ENCODE assay signal across 10 mouse cellular contexts in the genomic region with DNA sequence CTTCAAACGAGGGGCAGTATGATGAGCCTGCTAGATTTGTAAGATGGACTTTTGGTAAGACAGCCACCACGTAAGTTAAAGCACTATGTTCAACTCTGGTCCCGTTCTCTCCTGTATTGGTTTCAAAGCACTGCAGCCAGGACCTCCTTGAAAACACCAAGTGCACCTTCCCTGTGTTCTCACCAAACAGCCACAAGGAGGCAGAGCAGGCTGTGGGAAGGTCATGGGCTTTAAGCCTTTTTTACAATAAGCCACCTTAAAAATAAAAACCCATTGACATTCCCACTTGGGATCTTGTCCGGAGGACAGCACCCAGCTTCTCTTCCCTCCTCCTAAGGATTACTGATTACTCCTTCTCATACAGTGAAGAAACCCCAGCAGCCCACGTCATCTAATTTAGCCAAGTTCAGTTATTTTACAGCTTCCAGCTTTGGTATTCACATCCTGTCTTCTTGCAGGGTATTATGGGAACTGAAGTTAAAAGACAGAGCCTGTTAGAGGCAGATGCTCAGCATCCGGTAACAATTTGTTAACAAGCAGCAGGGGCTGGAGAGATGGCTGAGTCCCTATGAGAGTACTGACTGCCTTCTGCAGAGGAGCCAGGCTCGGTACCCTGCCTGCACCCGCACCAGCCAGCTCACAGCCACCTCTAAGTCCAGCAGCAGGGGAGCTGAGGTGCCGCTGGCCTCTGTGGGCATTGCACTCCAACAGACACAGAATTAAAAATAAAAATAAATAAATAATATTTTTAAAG. TPM values are rescaled to one million over a fixed set of nuclear protein-coding genes. Genes with fewer than 3 reads are reported as not detected.
A peak's percentile ranks its signal among the peaks of the same experiment; 100 is the strongest.
DNase-seq lines count a peak whose midpoint lies in the region; ATAC-seq and TF ChIP-seq lines count a peak whose summit lies in the region.
"Had no signal": no experiment of that assay in that cellular context is flagged by ENCODE, and none has a peak within 500 bp of the region (broad histone marks: within the 10 kb centered on the region; RNA-seq: fewer than 3 reads in every experiment).

No protein-coding gene starts in this region.

- TF ChIP-seq CTCF in kidney, postnatal 0 days (IDR thresholded peaks at IDR 0.05; ENCODE audit: low read depth), result peak; percentile 82

- no peak overlapping the region for H3K9ac ChIP-seq in kidney, postnatal 0 days (ENCODE audit: low read depth, low read length)
- H3K9ac ChIP-seq in midbrain, embryonic 15.5 days, result no peak overlapping the region
- H3K9ac ChIP-seq: stomach, embryonic 15.5 days had no signal

- no peak overlapping the region for H3K4me2 ChIP-seq in kidney, postnatal 0 days (ENCODE audit: low read length)
- H3K4me2 ChIP-seq in midbrain, embryonic 15.5 days, result no peak overlapping the region
- H3K4me2 ChIP-seq: stomach, embryonic 15.5 days had no signal

- WGBS in kidney, postnatal 0 days, result 80% methylated on average over 9 of the region's 9 CpGs
- WGBS in midbrain, embryonic 15.5 days, result 77% methylated on average over 9 of the region's 9 CpGs

- H3K27me3 ChIP-seq in kidney, postnatal 0 days (ENCODE audit: insufficient read depth, low read length), result no peaks in the 10 kb centered on the region
- H3K27me3 ChIP-seq in midbrain, embryonic 15.5 days (replicated peaks), result no peaks in the 10 kb centered on the region
- H3K27me3 ChIP-seq: stomach, embryonic 15.5 days had no signal

- no peaks in the 10 kb centered on the region for H3K4me1 ChIP-seq in kidney, postnatal 0 days (replicated peaks; ENCODE audit: insufficient read depth, low read length)
- H3K4me1 ChIP-seq in midbrain, embryonic 15.5 days, result no peaks in the 10 kb centered on the region
- H3K4me1 ChIP-seq: stomach, embryonic 15.5 days had no signal

- H3K9me3 ChIP-seq in kidney, postnatal 0 days (replicated peaks; ENCODE audit: low read length), result no peaks in the 10 kb centered on the region
- H3K9me3 ChIP-seq in midbrain, embryonic 15.5 days, result no peaks in the 10 kb centered on the region
- H3K9me3 ChIP-seq: stomach, embryonic 15.5 days had no signal

- peak; percentile 57 for ATAC-seq in kidney, postnatal 0 days (replicated peaks; ENCODE audit: low FRiP score, low read depth)
- 0 out of 2 replicates have a peak, but pooled peaks have one; percentile 62 for ATAC-seq in midbrain, embryonic 15.5 days (replicated peaks)
- no peak for ATAC-seq in erythroid progenitor cell, adult 5-6 weeks (replicated peaks; ENCODE audit: low FRiP score, poor library complexity, severe bottlenecking)

- no peak overlapping the region for H3K27ac ChIP-seq in kidney, postnatal 0 days
- H3K27ac ChIP-seq in midbrain, embryonic 15.5 days, result no peak overlapping the region
- H3K27ac ChIP-seq: stomach, embryonic 15.5 days had no signal

- peak; percentile 41 for DNase-seq in heart, adult 8-10 months (ENCODE audit: low spot score)
- DNase-seq in heart, adult 9 months (ENCODE audit: low spot score in 2 of 2), result no peak
- peak; percentile 44 for DNase-seq in thymus, postnatal 4 days
- DNase-seq in thymus, postnatal 36 days, result no peak
- DNase-seq in cerebellum, adult 9-11 months, result peak; percentile 42
- peak; percentile 64 for DNase-seq in kidney, postnatal 0 days (ENCODE audit: low spot score)

- no peak overlapping the region for H3K4me3 ChIP-seq in kidney, postnatal 0 days (replicated peaks; ENCODE audit: low read depth, low read length)
- H3K4me3 ChIP-seq in midbrain, embryonic 15.5 days, result no peak overlapping the region
- H3K4me3 ChIP-seq: stomach, embryonic 15.5 days had no signal

- peaks cover 47% of the 10 kb centered on the region for H3K36me3 ChIP-seq in kidney, postnatal 0 days (ENCODE audit: insufficient read depth, low read length)
- peaks cover 15% of the 10 kb centered on the region; the same call in 1 of the 2 replicates for H3K36me3 ChIP-seq in midbrain, embryonic 15.5 days (replicated peaks)

RNA-seq across cellular contexts. Expression of gene Gphb5, which starts 47.6 kb away (rescaled TPM):
- total RNA-seq in heart, adult 8-10 months (2022), result not detected
- not detected in 2 replicates for polyA plus RNA-seq in kidney, postnatal 0 days (2015; fragmentation: Nextera tagmentation; extraction: Ambion mirVana)
- polyA plus RNA-seq in midbrain, embryonic 15.5 days (2015; fragmentation: Nextera tagmentation; extraction: Ambion mirVana), result not detected in 2 replicates
- not detected in 2 replicates for total RNA-seq in erythroid progenitor cell, adult 5-6 weeks (2015; ENCODE audit: low replicate concordance)
- total RNA-seq in erythroid progenitor cell, adult 5-6 weeks (2017; ENCODE audit: low replicate concordance), result not detected in 2 replicates
- total RNA-seq: left cerebral cortex, adult 18-20 months had no signal
- polyA plus RNA-seq: stomach, embryonic 15.5 days had no signal

Comparison
In these comparisons a context has a peak if more than half of its experiments do, and no peak if none do; other contexts are left out.
1. DNase-seq: peak in heart, adult 8-10 months (single experiment), thymus, postnatal 4 days (single experiment), cerebellum, adult 9-11 months (single experiment) and kidney, postnatal 0 days (single experiment); none in heart, adult 9 months (0 of 2) and thymus, postnatal 36 days (0 of 2).